ENCODE assay signal across 1 mouse cellular context in genomic region chr2:131386350-131386962, GRCm38 (mm10).
TF ChIP-seq lines count a peak whose summit lies in the region.

No protein-coding gene starts in this region.

TF ChIP-seq in CH12.LX, 34 proteins besides CTCF, POLR2A, EP300 and RAD21 (continued from another document):
- TF ChIP-seq JUN (IDR thresholded peaks at IDR 0.05; ENCODE audit: insufficient read depth, low read depth, low read length) = peak; percentile 99
- peak; percentile 100 for TF ChIP-seq JUND (conservative IDR thresholded peaks at IDR 0.05; ENCODE audit: low read depth, low read length)
- peak; percentile 33 for TF ChIP-seq SMC3 (IDR thresholded peaks at IDR 0.05; ENCODE audit: low read depth, low read length)
- TF ChIP-seq E2F4 (IDR thresholded peaks at IDR 0.05; ENCODE audit: insufficient replicate concordance, low read depth, low read length) = 0 out of 2 replicates have a peak, but pooled peaks have one; percentile 29
- TF ChIP-seq ZMIZ1 (IDR thresholded peaks at IDR 0.05; ENCODE audit: low read depth, low read length) = 0 out of 2 replicates have a peak, but pooled peaks have one; percentile 32
- TF ChIP-seq SIN3A (IDR thresholded peaks at IDR 0.05; ENCODE audit: low read length) = peak; percentile 93
- TF ChIP-seq TCF12 (IDR thresholded peaks at IDR 0.05; ENCODE audit: low read depth, low read length) = peak; percentile 100
- TF ChIP-seq ELF1 (IDR thresholded peaks at IDR 0.05; ENCODE audit: low read depth, low read length) = peak; percentile 27; the same call in 1 of the 2 replicates
- no peak for TF ChIP-seq NRF1 (IDR thresholded peaks at IDR 0.05; ENCODE audit: low read depth, low read length)
- TF ChIP-seq CHD1 (IDR thresholded peaks at IDR 0.05; ENCODE audit: low read depth, low read length) = no peak
- 0 out of 2 replicates have a peak, but pooled peaks have one; percentile 59 for TF ChIP-seq KAT2A (IDR thresholded peaks at IDR 0.05; ENCODE audit: insufficient replicate concordance, low read length)
- peak; percentile 100 for TF ChIP-seq RCOR1 (conservative IDR thresholded peaks at IDR 0.05; ENCODE audit: low read depth, low read length)
- TF ChIP-seq ETS1 (conservative IDR thresholded peaks at IDR 0.05; ENCODE audit: low read depth, low read length) = peak; percentile 99
- TF ChIP-seq ZC3H11A (IDR thresholded peaks at IDR 0.05; ENCODE audit: low read depth, low read length) = no peak
- TF ChIP-seq MEF2A (IDR thresholded peaks at IDR 0.05; ENCODE audit: borderline replicate concordance, low read depth, low read length) = peak; percentile 97
- TF ChIP-seq ZNF384 (IDR thresholded peaks at IDR 0.05; ENCODE audit: low read depth, low read length) = peak; percentile 56
- TF ChIP-seq CHD2 (IDR thresholded peaks at IDR 0.05; ENCODE audit: low read length) = peak; percentile 93
- TF ChIP-seq MXI1 (IDR thresholded peaks at IDR 0.05; ENCODE audit: low read depth, low read length) = peak; percentile 58; the same call in 1 of the 2 replicates
- no peak for TF ChIP-seq GABPA (IDR thresholded peaks at IDR 0.05; ENCODE audit: insufficient replicate concordance, low read depth, low read length)
- no peak for TF ChIP-seq NELFE (IDR thresholded peaks at IDR 0.05; ENCODE audit: low read depth, low read length)
- no peak for TF ChIP-seq USF1 (IDR thresholded peaks at IDR 0.05; ENCODE audit: low read depth, low read length)
- TF ChIP-seq MAX (IDR thresholded peaks at IDR 0.05; ENCODE audit: low read length) = peak; percentile 89
- TF ChIP-seq PAX5 (IDR thresholded peaks at IDR 0.05; ENCODE audit: low read length) = no peak
- 0 out of 2 replicates have a peak, but pooled peaks have one; percentile 53 for TF ChIP-seq UBTF (IDR thresholded peaks at IDR 0.05; ENCODE audit: low read depth, low read length)
